Mouse (Mus musculus) forebrain, embryonic 16.5 days (tissue): ENCODE data around the gene Tap2. TPM values are rescaled to one million over a fixed set of nuclear protein-coding genes. Genes with fewer than 3 reads are reported as not detected.
"Not testable (repeated sequence)": the region's sequence is repeated elsewhere in the genome, so short reads cannot be mapped to it uniquely, and the experiment has no call there.

ENCODE experiments used
- ATAC-seq: fragments of 200-750 bp; cut with Nextera tagmentation; 2 replicates; pipeline ENCODE4 v1.8.0; 2017; ENCODE audit warnings: mild to moderate bottlenecking, moderate library complexity
- H3K27ac ChIP-seq: fragments of 300-500 bp; sonication (generic); 2 replicates; pipeline ENCODE4 v1.5.1; 2014; ENCODE audit warnings: low read length, control low read depth
- H3K27me3 ChIP-seq: fragments of 300-500 bp; sonication (generic); replicated peaks from 2 replicates; pipeline ENCODE4 v1.6.1; 2014; ENCODE audit warnings: low read length; ENCODE audit not compliant: control insufficient read depth, insufficient read depth
- H3K36me3 ChIP-seq: fragments of 300-500 bp; sonication (generic); 2 replicates; pipeline ENCODE4 v1.6.1; 2014; ENCODE audit not compliant: control insufficient read depth, insufficient read depth
- H3K4me1 ChIP-seq: fragments of 300-500 bp; sonication (generic); replicated peaks from 2 replicates; pipeline ENCODE4 v1.6.1; 2014; ENCODE audit warnings: low read length; ENCODE audit not compliant: control insufficient read depth, insufficient read depth
- H3K4me2 ChIP-seq: fragments of 300-500 bp; sonication (generic); 2 replicates; pipeline ENCODE4 v1.6.1; 2014; ENCODE audit warnings: mild to moderate bottlenecking, low read length, control low read depth
- H3K4me3 ChIP-seq: fragments of 300-500 bp; sonication (generic); replicated peaks from 2 replicates; pipeline ENCODE4 v1.5.1; 2014; ENCODE audit warnings: mild to moderate bottlenecking, low read length, control low read depth
- H3K9ac ChIP-seq: fragments of 300-500 bp; sonication (generic); replicated peaks from 2 replicates; pipeline ENCODE4 v1.6.1; 2014; ENCODE audit warnings: low read depth, low read length, control low read depth
- H3K9me3 ChIP-seq: fragments of 300-500 bp; sonication (generic); 2 replicates; pipeline ENCODE4 v1.6.1; 2016; ENCODE audit warnings: low read length; ENCODE audit not compliant: control insufficient read depth
- WGBS: fragments of 180-500 bp; shearing (Covaris S2); extraction: QIAGEN DNeasy Blood & Tissue Kit; methylation state at CpG from one replicate; pipeline ENCODE4 v1.1.7; 2014; 5-methylcytosine and 5-hydroxymethylcytosine counted together
- polyA plus RNA-seq: library from polyadenylated mRNA; unstranded; fragments of >200 nt; fragmentation: Nextera tagmentation; extraction: Ambion mirVana; gene quantifications from 2 replicates; pipeline ENCODE4 v1.2.1, GENCODE M21; 2015

Gene Tap2
- polyA plus RNA-seq, 1 experiment from 2014 or later = 1.6 TPM

DNA sequence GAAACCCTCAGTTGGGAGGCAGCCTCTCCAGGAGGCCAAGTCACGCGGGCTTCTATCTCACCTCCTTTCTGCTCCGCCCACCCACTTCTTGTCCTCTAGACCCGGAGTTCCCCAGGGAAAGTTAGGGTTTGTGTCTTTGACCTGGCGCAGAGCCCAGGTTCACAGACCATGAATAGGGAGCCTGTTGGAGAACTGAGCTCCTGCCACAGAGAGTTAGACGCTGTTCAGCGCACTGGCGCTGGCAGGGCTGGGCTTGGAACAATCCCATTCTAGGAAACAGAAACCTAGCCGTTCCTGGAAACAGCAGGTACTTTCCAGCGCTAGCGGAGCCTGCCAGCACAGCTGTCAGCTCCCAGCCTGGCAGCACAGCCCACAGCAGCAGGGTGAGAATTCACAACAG lies 15.3 kb downstream of the Tap2 start:
- no peaks in the 10 kb centered on the region for H3K36me3 ChIP-seq
- no peak overlapping the region for H3K27ac ChIP-seq
- no peaks in the 10 kb centered on the region for H3K4me1 ChIP-seq
- H3K27me3 ChIP-seq = peaks cover 9% of the 10 kb centered on the region; the same call in 1 of the 2 replicates
- 62% methylated on average over 11 of the region's 11 CpGs for WGBS
- no peak overlapping the region for H3K4me2 ChIP-seq
- no peak for ATAC-seq
- H3K9me3 ChIP-seq = no peaks in the 10 kb centered on the region
- H3K9ac ChIP-seq = no peak overlapping the region
- no peak overlapping the region for H3K4me3 ChIP-seq

DNA sequence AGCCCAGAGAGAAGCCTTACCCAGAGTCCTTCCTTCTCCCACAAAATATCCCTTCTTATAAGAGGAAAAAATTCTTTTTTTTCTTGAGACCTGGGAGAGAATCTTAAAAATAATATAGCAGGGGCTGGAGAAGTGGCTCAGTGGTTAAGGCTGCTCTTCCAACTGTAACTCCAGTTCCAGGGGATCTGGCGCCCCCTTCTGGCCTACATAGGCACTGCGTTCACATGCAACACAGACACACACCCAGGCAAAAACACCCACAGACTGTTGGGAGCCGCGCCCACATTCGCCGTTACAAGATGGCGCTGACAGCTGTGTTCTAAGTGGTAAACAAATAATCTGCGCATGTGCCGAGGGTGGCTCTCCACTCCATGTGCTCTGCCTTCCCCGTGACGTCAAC lies 15.8 kb downstream of the Tap2 start:
- WGBS = 91% methylated on average over 7 of the region's 11 CpGs
- not testable (repeated sequence) for H3K27ac ChIP-seq, H3K9ac ChIP-seq, H3K36me3 ChIP-seq, H3K9me3 ChIP-seq, H3K27me3 ChIP-seq, H3K4me3 ChIP-seq, ATAC-seq, H3K4me2 ChIP-seq, H3K4me1 ChIP-seq

DNA sequence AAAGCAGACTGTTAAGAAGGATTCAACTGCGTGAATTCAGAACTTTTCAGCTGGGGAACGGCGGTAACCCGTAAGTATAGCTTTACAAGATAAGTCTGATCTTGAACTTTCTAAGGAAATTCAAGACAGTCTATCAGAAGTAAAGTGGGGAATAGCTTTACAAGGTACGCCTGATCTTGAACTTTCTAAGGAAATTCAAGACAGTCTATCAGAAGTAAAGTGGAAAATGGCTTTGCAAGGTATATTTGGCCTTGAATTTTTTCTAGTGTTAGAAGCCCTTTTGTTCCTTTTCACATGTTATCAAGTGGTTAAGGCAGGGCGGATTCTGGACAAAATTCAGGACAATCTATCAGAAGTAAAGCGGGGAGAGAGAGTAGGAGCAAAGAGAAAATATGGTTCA lies 16.5 kb downstream of the Tap2 start:
- H3K4me2 ChIP-seq, H3K27me3 ChIP-seq, H3K27ac ChIP-seq, H3K4me3 ChIP-seq, H3K9me3 ChIP-seq, H3K36me3 ChIP-seq, H3K4me1 ChIP-seq, ATAC-seq, H3K9ac ChIP-seq: not testable (repeated sequence)
- 92% methylated on average over 3 of the region's 7 CpGs for WGBS

DNA sequence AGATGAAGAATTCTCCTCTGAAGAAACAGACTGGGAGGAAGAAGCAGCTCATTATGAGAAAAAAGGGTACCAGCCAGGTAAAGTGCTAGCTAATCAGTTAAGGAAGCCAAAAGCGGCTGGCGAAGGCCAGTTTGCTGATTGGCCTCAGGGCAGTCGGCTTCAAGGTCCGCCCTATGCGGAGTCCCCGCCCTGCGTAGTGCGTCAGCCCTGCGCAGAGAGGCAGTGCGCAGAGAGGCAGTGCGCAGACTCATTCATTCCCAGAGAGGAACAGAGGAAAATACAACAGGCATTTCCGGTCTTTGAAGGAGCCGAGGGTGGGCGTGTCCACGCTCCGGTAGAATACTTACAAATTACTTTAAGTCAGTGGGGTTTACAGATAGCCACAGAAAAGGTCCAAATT lies 17.1 kb downstream of the Tap2 start:
- H3K4me3 ChIP-seq, H3K4me1 ChIP-seq, H3K36me3 ChIP-seq, H3K4me2 ChIP-seq, ATAC-seq, H3K27ac ChIP-seq, H3K27me3 ChIP-seq, H3K9me3 ChIP-seq, H3K9ac ChIP-seq: not testable (repeated sequence)
- WGBS = 100% methylated on average over 3 of the region's 16 CpGs

DNA sequence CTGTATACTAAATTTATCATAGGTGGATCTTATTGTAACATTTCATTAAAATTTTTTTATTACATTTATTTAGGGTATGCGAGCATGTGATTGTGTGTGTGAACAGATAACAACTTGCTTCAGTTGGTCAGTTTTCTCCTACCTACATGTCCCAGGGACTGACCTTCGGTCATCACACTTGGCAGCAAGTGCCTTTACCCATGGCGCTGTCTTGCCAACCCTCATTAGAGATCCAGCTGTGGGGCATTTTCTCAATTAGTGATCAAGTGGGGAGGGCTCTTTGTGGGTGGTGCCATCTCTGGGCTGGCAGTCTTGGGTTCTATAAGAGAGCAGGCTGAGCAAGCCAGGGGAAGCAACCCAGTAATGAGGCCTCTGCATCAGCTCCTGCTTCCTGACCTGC lies 21.5 kb downstream of the Tap2 start:
- H3K27ac ChIP-seq = no peak overlapping the region
- H3K4me2 ChIP-seq = no peak overlapping the region
- no peak overlapping the region for H3K9ac ChIP-seq
- no peaks in the 10 kb centered on the region for H3K4me1 ChIP-seq
- H3K9me3 ChIP-seq = no peaks in the 10 kb centered on the region
- no peaks in the 10 kb centered on the region for H3K27me3 ChIP-seq
- no peaks in the 10 kb centered on the region for H3K36me3 ChIP-seq
- ATAC-seq = no peak
- no peak overlapping the region for H3K4me3 ChIP-seq
- WGBS = 96% methylated on average over 3 of the region's 3 CpGs

DNA sequence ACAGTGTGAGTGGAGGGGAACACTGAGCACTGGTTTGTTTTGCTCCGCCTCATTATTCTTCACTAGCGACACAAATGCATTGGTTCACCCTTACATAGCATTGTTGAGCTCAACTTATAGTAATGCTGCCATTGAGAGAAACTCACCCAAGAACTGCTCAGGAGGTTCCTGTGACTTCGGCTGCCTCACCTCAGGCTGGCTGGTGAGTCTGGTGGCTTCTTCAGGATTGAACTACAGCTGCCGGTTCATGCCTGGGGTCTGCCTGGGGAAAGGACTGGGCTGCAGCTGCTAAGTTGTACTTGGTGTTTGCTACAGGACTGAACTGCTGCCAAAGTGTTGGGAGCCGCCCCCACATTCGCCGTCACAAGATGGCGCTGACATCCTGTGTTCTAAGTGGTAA lies 22.1 kb downstream of the Tap2 start:
- H3K9ac ChIP-seq = no peak overlapping the region
- no peaks in the 10 kb centered on the region for H3K4me1 ChIP-seq
- no peak overlapping the region for H3K27ac ChIP-seq
- WGBS = 96% methylated on average over 8 of the region's 8 CpGs
- no peaks in the 10 kb centered on the region for H3K27me3 ChIP-seq
- ATAC-seq = no peak
- no peaks in the 10 kb centered on the region for H3K9me3 ChIP-seq
- H3K36me3 ChIP-seq = no peaks in the 10 kb centered on the region
- H3K4me3 ChIP-seq = no peak overlapping the region
- no peak overlapping the region for H3K4me2 ChIP-seq

DNA sequence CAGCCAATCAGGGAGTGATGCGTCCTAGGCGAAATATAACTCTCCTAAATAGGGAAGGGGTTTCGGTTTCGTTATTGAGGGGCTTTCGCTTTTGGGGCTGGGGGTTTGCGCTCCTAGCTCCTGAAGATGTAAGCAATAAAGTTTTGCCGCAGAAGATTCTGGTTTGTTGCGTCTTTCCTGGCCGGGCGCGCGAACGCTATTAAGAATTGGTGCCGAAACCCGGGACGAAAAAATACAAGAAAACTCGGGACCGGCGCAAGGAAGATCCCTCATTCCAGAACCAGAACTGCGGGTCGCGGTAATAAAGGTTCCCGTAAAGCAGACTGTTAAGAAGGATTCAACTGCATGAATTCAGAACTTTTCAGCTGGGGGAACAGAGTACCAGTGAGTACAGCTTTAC lies 22.6 kb downstream of the Tap2 start:
- not testable (repeated sequence) for H3K27ac ChIP-seq, H3K9ac ChIP-seq, H3K4me2 ChIP-seq, H3K36me3 ChIP-seq, H3K9me3 ChIP-seq, ATAC-seq, H3K4me3 ChIP-seq, H3K4me1 ChIP-seq, H3K27me3 ChIP-seq
- WGBS = 97% methylated on average over 13 of the region's 23 CpGs

DNA sequence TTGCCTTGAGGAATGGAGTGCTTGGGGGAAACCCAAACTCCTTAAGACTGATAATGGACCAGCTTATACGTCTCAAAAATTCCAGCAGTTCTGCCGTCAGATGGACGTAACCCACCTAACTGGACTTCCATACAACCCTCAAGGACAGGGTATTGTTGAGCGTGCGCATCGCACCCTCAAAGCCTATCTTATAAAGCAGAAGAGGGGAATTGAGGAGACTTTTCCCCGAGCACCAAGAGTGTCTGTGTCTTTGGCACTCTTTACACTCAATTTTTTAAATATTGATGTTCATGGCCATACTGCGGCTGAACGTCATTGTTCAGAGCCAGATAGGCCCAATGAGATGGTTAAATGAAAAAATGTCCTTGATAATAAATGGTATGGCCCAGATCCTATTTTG lies 27.6 kb downstream of the Tap2 start:
- WGBS = 93% methylated on average over 5 of the region's 9 CpGs

DNA sequence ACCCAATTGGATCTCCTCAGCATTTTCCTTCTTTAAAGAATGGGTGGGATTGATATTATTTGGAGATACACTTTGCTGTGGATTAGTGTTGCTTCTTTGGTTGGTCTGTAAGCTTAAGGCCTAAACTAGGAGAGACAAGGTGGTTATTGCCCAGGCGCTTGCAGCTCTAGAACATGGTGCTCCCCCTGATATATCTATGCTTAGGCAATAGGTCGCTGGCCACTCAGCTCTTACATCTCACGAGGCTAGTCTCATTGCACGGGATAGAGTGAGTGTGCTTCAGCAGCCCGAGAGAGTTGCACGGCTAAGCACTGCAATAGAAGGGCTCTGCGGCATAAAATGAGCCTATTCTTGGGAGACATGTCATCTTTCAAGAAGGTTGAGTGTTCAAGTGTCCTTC lies 28.7 kb downstream of the Tap2 start:
- not testable (repeated sequence) for H3K4me2 ChIP-seq, H3K9me3 ChIP-seq, H3K36me3 ChIP-seq, H3K27me3 ChIP-seq, H3K4me1 ChIP-seq, H3K4me3 ChIP-seq, H3K9ac ChIP-seq, H3K27ac ChIP-seq, ATAC-seq
- WGBS = 89% methylated on average over 5 of the region's 7 CpGs

More for the DNA sequence above, 27.6 kb downstream of the Tap2 start:
- H3K9ac ChIP-seq, H3K4me1 ChIP-seq, H3K4me2 ChIP-seq, ATAC-seq, H3K27me3 ChIP-seq, H3K4me3 ChIP-seq, H3K27ac ChIP-seq, H3K9me3 ChIP-seq, H3K36me3 ChIP-seq: not testable (repeated sequence)

DNA sequence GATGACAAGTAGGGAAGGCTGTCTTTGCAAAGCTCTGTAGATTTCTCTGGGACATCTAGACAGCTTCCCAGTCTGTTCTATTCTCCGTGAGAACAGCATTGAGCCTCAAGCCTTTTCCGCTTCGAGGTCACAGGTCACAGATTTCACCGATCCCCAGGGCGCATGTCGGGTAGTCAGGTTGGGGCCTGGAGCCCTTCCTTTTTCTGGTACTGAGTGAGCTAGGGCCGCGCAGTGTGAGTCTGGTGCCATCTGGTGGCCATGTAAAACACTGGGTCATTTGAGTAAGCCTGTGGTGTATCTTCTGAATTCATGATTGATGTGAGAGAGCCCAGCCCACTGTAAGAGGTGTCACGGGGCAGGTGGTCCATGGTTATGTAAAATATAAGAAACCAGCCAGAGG lies 31.6 kb downstream of the Tap2 start:
- H3K4me2 ChIP-seq = no peak overlapping the region

More for the DNA sequence above, 31.6 kb downstream of the Tap2 start:
- H3K27me3 ChIP-seq = no peaks in the 10 kb centered on the region
- WGBS = 48% methylated on average over 9 of the region's 9 CpGs
- no peaks in the 10 kb centered on the region for H3K9me3 ChIP-seq
- H3K36me3 ChIP-seq = no peaks in the 10 kb centered on the region
- no peak overlapping the region for H3K9ac ChIP-seq
- no peak overlapping the region for H3K4me3 ChIP-seq
- ATAC-seq = no peak
- H3K4me1 ChIP-seq = no peaks in the 10 kb centered on the region
- H3K27ac ChIP-seq = no peak overlapping the region
